Mouse (Mus musculus) cortical plate, adult 2 months (tissue): ENCODE measurements around the gene Cep63.

Source experiments
- CTCF ChIP-seq: fragments of 200-500 bp; IDR thresholded peaks from 2 replicates; pipeline ENCODE4 v1.5.1; 2011; ENCODE audit warnings: mild to moderate bottlenecking, control low read depth, low read length; ENCODE audit not compliant: insufficient read depth; ENCODE audit errors: extremely low read depth
- POLR2A ChIP-seq: fragments of 200-500 bp; IDR thresholded peaks from 2 replicates; pipeline ENCODE4 v1.6.1; 2011; ENCODE audit warnings: mild to moderate bottlenecking, low read length, control low read depth; ENCODE audit not compliant: insufficient read depth; ENCODE audit errors: extremely low read depth

DNA sequence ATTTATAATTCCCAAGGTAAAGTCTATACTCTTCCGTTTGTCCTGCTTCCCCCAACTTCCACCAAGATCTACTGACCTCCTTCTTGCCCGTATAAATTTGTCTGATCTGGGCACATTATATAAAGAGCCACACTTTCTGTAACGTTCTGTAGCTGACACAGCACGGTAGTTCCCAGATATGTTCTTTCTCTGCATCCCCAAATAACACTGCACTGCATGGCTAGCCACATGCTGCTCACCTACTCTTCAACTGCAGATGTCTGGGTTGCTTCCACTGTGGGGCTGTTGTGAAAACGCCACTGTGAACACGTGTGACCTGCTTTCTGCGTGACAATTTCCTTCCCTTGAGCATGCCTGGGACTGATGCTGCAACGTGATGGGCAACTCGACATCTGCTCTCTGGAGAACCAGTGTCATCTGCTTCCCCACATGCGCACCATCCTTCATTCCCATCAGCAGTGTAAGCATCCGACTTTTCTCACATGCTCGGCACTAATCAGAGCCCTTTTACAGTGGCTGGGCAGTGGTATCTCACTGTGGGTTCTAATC, 44.3 kb downstream of the Cep63 start:
- TF ChIP-seq CTCF (no peak), POLR2A (no peak)
